Mouse (Mus musculus) ES-Bruce4 (cell line): Measurements from ENCODE around the gene Agbl5.

Experiments
- CTCF ChIP-seq: IDR thresholded peaks from one replicate; pipeline ENCODE4 v1.8.1; 2011; ENCODE audit warnings: low read depth, low read length
- EP300 ChIP-seq: IDR thresholded peaks from 2 replicates; pipeline ENCODE4 v1.6.1; 2011; ENCODE audit warnings: low read depth, low read length; ENCODE audit not compliant: insufficient read depth
- POLR2A ChIP-seq: IDR thresholded peaks from one replicate; pipeline ENCODE4 v1.8.1; 2011; ENCODE audit warnings: low read length; ENCODE audit not compliant: insufficient read depth

DNA sequence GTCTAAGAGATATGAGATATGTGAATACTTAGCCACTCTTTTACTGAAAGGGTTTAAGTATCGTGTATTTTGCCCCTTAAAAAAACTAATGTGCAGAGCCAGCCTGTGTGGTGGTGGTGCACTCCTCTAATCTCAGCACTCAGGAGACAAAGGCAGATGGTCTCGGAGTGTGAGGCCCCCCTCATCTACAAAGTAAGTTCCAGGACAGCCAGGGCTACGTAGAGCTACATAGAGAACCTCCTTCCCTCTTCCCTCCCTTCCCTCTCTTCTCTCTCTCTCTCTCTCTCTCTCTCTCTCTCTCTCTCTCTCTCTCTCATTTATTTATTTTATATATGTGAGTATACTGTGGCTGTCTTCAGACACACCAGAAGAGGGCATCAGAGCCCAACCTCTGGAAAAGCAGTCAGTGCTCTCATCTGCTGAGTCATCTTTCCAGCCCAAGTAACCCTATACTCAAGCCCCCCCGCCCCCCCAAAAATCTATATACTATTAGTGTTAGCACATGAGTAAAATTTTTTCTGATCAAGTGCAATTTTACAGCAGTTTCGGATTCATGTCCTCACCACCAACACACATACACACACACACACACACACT is 9.0 kb upstream of the Agbl5 start:
- TF ChIP-seq EP300 (no peak), CTCF (no peak), POLR2A (no peak)
